Mouse (Mus musculus) kidney, embryonic 14.5 days (tissue): Measurements from ENCODE around the gene Mipep. TPM values are rescaled to one million over a fixed set of nuclear protein-coding genes. Genes with fewer than 3 reads are reported as not detected.

Source experiments
- ATAC-seq: fragments of 200-750 bp; cut with Nextera tagmentation; 2 replicates; pipeline ENCODE4 v1.8.0; 2017; ENCODE audit warnings: moderate number of reproducible peaks, mild to moderate bottlenecking, moderate TSS enrichment, moderate library complexity; ENCODE audit not compliant: low FRiP score, low TSS enrichment
- H3K27ac ChIP-seq: fragments of 300-500 bp; sonication (generic); 2 replicates; pipeline ENCODE4 v1.5.1; 2014; ENCODE audit warnings: low read depth, mild to moderate bottlenecking, low read length, moderate library complexity, mixed read lengths
- H3K27me3 ChIP-seq: fragments of 300-500 bp; sonication (generic); 2 replicates; pipeline ENCODE4 v1.6.1; 2014; ENCODE audit warnings: mild to moderate bottlenecking, low read length; ENCODE audit not compliant: control insufficient read depth, insufficient read depth
- H3K36me3 ChIP-seq: fragments of 300-500 bp; sonication (generic); 2 replicates; pipeline ENCODE4 v1.6.1; 2014; ENCODE audit warnings: low read length, mixed read lengths; ENCODE audit not compliant: control insufficient read depth, insufficient read depth
- H3K4me1 ChIP-seq: fragments of 300-500 bp; sonication (generic); 2 replicates; pipeline ENCODE4 v1.6.1; 2014; ENCODE audit warnings: low read length, mixed read lengths; ENCODE audit not compliant: control insufficient read depth, insufficient read depth
- H3K4me2 ChIP-seq: fragments of 300-500 bp; sonication (generic); replicated peaks from 2 replicates; pipeline ENCODE4 v1.6.1; 2014; ENCODE audit warnings: low read depth, mild to moderate bottlenecking, low read length
- H3K4me3 ChIP-seq: fragments of 300-500 bp; sonication (generic); 2 replicates; pipeline ENCODE4 v1.5.1; 2014; ENCODE audit warnings: mild to moderate bottlenecking, low read length
- H3K9ac ChIP-seq: fragments of 300-500 bp; sonication (generic); 2 replicates; pipeline ENCODE4 v1.6.1; 2014; ENCODE audit warnings: low read depth, mild to moderate bottlenecking, low read length, moderate library complexity
- H3K9me3 ChIP-seq: fragments of 300-500 bp; sonication (generic); 2 replicates; pipeline ENCODE4 v1.6.1; 2016; ENCODE audit warnings: low read length; ENCODE audit not compliant: control insufficient read depth
- whole genome bisulfite sequencing: fragments of 180-500 bp; shearing (Covaris S2); extraction: QIAGEN DNeasy Blood & Tissue Kit; methylation state at CpG from one replicate; pipeline ENCODE4 v1.1.7; 2014; 5-methylcytosine and 5-hydroxymethylcytosine counted together
- polyA plus RNA-seq: library from polyadenylated mRNA; unstranded; fragments of >200 nt; fragmentation: Nextera tagmentation; extraction: Ambion mirVana; gene quantifications from 2 replicates; pipeline ENCODE4 v1.2.1, GENCODE M21; 2014

Mipep gene
- polyA plus RNA-seq, 1 experiment from 2014 or later: 26.5 TPM

DNA sequence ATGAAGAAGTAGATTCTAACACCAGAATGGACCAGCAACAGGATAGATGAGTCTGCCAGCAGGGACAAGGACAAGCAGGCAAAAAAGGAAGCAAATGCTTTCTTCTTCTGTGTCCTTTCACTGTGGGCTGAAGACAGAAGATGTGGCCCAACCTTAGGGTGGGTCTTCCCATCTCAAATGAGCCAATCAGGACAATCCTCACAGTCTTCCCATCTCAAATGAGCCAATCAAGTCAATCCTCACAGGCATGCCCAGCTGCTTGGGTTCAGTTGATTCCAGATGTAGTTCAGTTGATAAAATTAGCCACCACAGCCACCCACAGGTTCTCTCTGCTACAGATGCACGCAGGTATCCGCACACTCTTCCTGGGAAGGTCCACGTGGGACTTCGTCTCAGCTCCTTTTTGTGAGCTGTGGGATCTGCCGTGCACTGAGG is 6.9 kb upstream of the Mipep start:
- H3K27me3 ChIP-seq: no peaks in the 10 kb centered on the region
- no peaks in the 10 kb centered on the region for H3K4me1 ChIP-seq
- no peak overlapping the region for H3K4me3 ChIP-seq
- no peaks in the 10 kb centered on the region for H3K9me3 ChIP-seq
- no peak overlapping the region for H3K4me2 ChIP-seq
- H3K27ac ChIP-seq: no peak overlapping the region
- H3K9ac ChIP-seq: no peak overlapping the region
- 92% methylated on average over 5 of the region's 5 CpGs for WGBS
- ATAC-seq: no peak
- no peaks in the 10 kb centered on the region for H3K36me3 ChIP-seq

DNA sequence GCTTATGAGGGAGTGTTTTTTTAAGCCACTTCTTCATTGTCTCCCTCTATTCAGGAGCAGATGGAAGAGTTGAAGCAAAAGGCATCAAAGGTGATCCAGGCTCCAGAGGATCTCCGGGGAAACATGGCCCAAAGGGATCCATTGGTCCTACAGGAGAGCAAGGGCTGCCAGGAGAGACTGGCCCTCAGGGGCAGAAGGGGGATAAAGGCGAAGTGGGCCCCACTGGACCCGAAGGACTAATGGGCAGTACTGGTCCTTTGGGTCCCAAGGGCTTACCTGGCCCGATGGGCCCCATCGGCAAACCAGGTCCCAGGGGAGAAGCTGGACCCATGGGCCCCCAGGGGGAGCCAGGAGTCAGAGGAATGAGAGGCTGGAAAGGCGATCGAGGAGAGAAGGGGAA is 5.2 kb upstream of the Mipep start:
- Histone ChIP-seq H3K27ac (no peak overlapping the region), H3K4me3 (no peak overlapping the region), H3K27me3 (no peaks in the 10 kb centered on the region), H3K9ac (no peak overlapping the region), H3K4me1 (no peaks in the 10 kb centered on the region), H3K4me2 (no peak overlapping the region), H3K9me3 (no peaks in the 10 kb centered on the region), H3K36me3 (no peaks in the 10 kb centered on the region)
- 92% methylated on average over 7 of the region's 7 CpGs for WGBS
- no peak for ATAC-seq

DNA sequence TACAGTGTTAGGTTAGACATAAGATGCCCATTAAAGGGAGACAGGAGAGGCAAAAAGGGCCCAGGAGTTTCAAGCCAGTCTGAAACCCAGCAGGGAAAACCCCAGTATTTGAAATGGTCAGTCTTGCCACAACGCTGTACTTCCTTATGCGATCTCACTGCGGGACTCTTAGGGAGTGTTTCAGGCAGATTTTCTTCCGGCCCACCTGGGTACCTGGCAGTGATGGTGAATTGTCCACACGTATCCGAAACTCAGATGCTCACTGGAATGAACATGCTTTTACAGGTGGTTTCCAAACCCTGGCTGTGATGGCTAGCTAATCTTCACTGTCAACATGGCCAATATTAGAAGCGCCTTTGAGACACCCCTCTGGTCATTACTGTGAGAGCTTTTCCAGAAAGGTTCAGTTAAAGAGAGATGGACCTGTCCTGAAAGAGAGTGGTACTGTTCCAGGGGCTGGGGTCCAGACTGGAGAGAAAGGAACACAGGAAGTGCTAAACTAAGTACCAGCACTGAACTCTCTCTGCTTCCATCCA is 2.2 kb upstream of the Mipep start:
- no peak for ATAC-seq
- Histone ChIP-seq H3K9me3 (no peaks in the 10 kb centered on the region), H3K4me1 (no peaks in the 10 kb centered on the region), H3K4me2 (no peak overlapping the region), H3K9ac (no peak overlapping the region), H3K36me3 (no peaks in the 10 kb centered on the region), H3K27ac (no peak overlapping the region), H3K4me3 (no peak overlapping the region), H3K27me3 (no peaks in the 10 kb centered on the region)
- 53% methylated on average over 7 of the region's 7 CpGs for WGBS

- peaks cover 2% of the 10 kb centered on the region; the same call in 1 of the 2 replicates for H3K36me3 ChIP-seq
- H3K27me3 ChIP-seq: no peaks in the 10 kb centered on the region
- no peak overlapping the region for H3K27ac ChIP-seq
- no peak overlapping the region for H3K4me2 ChIP-seq
- no peak overlapping the region for H3K9ac ChIP-seq
- H3K4me1 ChIP-seq: no peaks in the 10 kb centered on the region
- H3K4me3 ChIP-seq: no peak overlapping the region
- no peaks in the 10 kb centered on the region for H3K9me3 ChIP-seq
- no peak for ATAC-seq
- 53% methylated on average over 8 of the region's 8 CpGs for whole genome bisulfite sequencing
Measured at GRCm38 (mm10) chr14:60783196-60783595, 1.2 kb upstream of the Mipep start.

- Histone ChIP-seq H3K36me3 (peaks cover 21% of the 10 kb centered on the region; the same call in 1 of the 2 replicates), H3K27ac (no peak overlapping the region), H3K4me3 (no peak overlapping the region), H3K9me3 (no peaks in the 10 kb centered on the region), H3K4me1 (no peaks in the 10 kb centered on the region), H3K4me2 (no peak overlapping the region), H3K9ac (no peak overlapping the region), H3K27me3 (no peaks in the 10 kb centered on the region)
- ATAC-seq: 0 out of 2 replicates have a peak, but pooled peaks have one; percentile 64
- 37% methylated on average over 3 of the region's 3 CpGs for WGBS
Measured at GRCm38 (mm10) chr14:60790103-60790502, 5.7 kb downstream of the Mipep start.

GRCm38 (mm10) chr14:60796600-60797322 is 12.4 kb downstream of the Mipep start:
- Histone ChIP-seq H3K4me1 (no peaks in the 10 kb centered on the region), H3K4me2 (no peak overlapping the region), H3K9me3 (no peaks in the 10 kb centered on the region), H3K27ac (no peak overlapping the region), H3K27me3 (no peaks in the 10 kb centered on the region), H3K36me3 (peaks cover 29% of the 10 kb centered on the region; the same call in 1 of the 2 replicates), H3K9ac (no peak overlapping the region), H3K4me3 (no peak overlapping the region)
- ATAC-seq: no peak
- WGBS: 81% methylated on average over 4 of the region's 4 CpGs

DNA sequence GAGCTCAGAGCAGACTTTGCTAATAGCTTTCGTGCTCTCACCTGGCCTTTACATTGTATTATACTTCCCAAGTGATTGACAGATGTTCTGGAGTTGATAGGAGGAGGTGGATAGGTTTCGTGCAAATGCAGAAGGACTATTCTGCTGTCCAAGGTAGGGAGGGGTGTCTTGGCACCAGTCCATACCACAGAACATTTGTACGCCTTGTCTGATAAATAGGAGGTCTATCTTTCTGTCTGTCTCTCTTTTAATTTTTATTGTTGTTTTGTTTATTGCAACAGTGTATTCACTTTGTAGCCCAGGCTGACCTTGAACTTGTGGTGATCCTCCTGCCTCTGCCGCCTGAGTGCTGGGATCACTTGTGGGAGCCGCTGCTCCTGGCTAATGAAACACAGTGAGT is 13.2 kb downstream of the Mipep start:
- Histone ChIP-seq H3K27me3 (no peaks in the 10 kb centered on the region), H3K4me3 (no peak overlapping the region), H3K9me3 (no peaks in the 10 kb centered on the region), H3K4me2 (no peak overlapping the region), H3K36me3 (peaks cover 32% of the 10 kb centered on the region), H3K9ac (no peak overlapping the region), H3K4me1 (no peaks in the 10 kb centered on the region), H3K27ac (no peak overlapping the region)
- no peak for ATAC-seq
- 91% methylated on average over 5 of the region's 5 CpGs for WGBS

- WGBS: 93% methylated on average over 4 of the region's 4 CpGs
Measured at GRCm38 (mm10) chr14:60798721-60799120, 14.3 kb downstream of the Mipep start.

More at GRCm38 (mm10) chr14:60798721-60799120, 14.3 kb downstream of the Mipep start:
- H3K27me3 ChIP-seq: no peaks in the 10 kb centered on the region
- H3K9me3 ChIP-seq: no peaks in the 10 kb centered on the region
- no peak overlapping the region for H3K27ac ChIP-seq
- no peaks in the 10 kb centered on the region for H3K4me1 ChIP-seq
- no peak overlapping the region for H3K9ac ChIP-seq
- ATAC-seq: no peak
- H3K4me2 ChIP-seq: no peak overlapping the region
- H3K4me3 ChIP-seq: no peak overlapping the region
- H3K36me3 ChIP-seq: peaks cover 36% of the 10 kb centered on the region
